Mouse (Mus musculus) heart, embryonic 11.5 days (tissue): ENCODE measurements around the gene Gpank1. TPM values are rescaled to one million over a fixed set of nuclear protein-coding genes. Genes with fewer than 3 reads are reported as not detected.

Experiments used
- ATAC-seq: fragments of 200-750 bp; cut with Nextera tagmentation; replicated peaks from 2 replicates; pipeline ENCODE4 v1.8.0; 2017; ENCODE audit warnings: moderate library complexity; ENCODE audit not compliant: insufficient number of reproducible peaks, low FRiP score, low TSS enrichment
- H3K27ac ChIP-seq: fragments of 300-500 bp; sonication (generic); 2 replicates; pipeline ENCODE4 v1.5.1; 2014; ENCODE audit warnings: mild to moderate bottlenecking, low read depth, low read length
- H3K27me3 ChIP-seq: fragments of 300-500 bp; sonication (generic); 2 replicates; pipeline ENCODE4 v1.6.1; 2014; ENCODE audit warnings: mild to moderate bottlenecking, low read length, mixed read lengths; ENCODE audit not compliant: control insufficient read depth, insufficient read depth
- H3K36me3 ChIP-seq: fragments of 300-500 bp; sonication (generic); 2 replicates; pipeline ENCODE4 v1.6.1; 2014; ENCODE audit warnings: mild to moderate bottlenecking, low read length, moderate library complexity, mixed read lengths; ENCODE audit not compliant: control insufficient read depth, insufficient read depth
- H3K4me1 ChIP-seq: fragments of 300-500 bp; sonication (generic); 2 replicates; pipeline ENCODE4 v1.6.1; 2014; ENCODE audit warnings: low read length; ENCODE audit not compliant: control insufficient read depth, insufficient read depth
- H3K4me2 ChIP-seq: fragments of 300-500 bp; sonication (generic); 2 replicates; pipeline ENCODE4 v1.6.1; 2014; ENCODE audit warnings: mild to moderate bottlenecking, moderate library complexity
- H3K4me3 ChIP-seq: fragments of 300-500 bp; sonication (generic); 2 replicates; pipeline ENCODE4 v1.5.1; 2014; ENCODE audit warnings: low read depth, low read length
- H3K9ac ChIP-seq: fragments of 300-500 bp; sonication (generic); 2 replicates; pipeline ENCODE4 v1.6.1; 2014; ENCODE audit warnings: mild to moderate bottlenecking, low read depth, low read length, moderate library complexity
- H3K9me3 ChIP-seq: fragments of 300-500 bp; sonication (generic); replicated peaks from 2 replicates; pipeline ENCODE4 v1.6.1; 2016; ENCODE audit warnings: low read length; ENCODE audit not compliant: control insufficient read depth
- WGBS: fragments of 180-500 bp; shearing (Covaris S2); extraction: QIAGEN DNeasy Blood & Tissue Kit; methylation state at CpG from one replicate; pipeline ENCODE4 v1.1.7; 2014; ENCODE audit not compliant: insufficient replicate concordance; 5-methylcytosine and 5-hydroxymethylcytosine counted together
- polyA plus RNA-seq: library from polyadenylated mRNA; unstranded; fragments of >200 nt; fragmentation: Nextera tagmentation; extraction: Ambion mirVana; gene quantifications from 2 replicates; pipeline ENCODE4 v1.2.1, GENCODE M21; 2014

Gene Gpank1
- polyA plus RNA-seq, 1 experiment from 2014 or later = 15.7 TPM

DNA sequence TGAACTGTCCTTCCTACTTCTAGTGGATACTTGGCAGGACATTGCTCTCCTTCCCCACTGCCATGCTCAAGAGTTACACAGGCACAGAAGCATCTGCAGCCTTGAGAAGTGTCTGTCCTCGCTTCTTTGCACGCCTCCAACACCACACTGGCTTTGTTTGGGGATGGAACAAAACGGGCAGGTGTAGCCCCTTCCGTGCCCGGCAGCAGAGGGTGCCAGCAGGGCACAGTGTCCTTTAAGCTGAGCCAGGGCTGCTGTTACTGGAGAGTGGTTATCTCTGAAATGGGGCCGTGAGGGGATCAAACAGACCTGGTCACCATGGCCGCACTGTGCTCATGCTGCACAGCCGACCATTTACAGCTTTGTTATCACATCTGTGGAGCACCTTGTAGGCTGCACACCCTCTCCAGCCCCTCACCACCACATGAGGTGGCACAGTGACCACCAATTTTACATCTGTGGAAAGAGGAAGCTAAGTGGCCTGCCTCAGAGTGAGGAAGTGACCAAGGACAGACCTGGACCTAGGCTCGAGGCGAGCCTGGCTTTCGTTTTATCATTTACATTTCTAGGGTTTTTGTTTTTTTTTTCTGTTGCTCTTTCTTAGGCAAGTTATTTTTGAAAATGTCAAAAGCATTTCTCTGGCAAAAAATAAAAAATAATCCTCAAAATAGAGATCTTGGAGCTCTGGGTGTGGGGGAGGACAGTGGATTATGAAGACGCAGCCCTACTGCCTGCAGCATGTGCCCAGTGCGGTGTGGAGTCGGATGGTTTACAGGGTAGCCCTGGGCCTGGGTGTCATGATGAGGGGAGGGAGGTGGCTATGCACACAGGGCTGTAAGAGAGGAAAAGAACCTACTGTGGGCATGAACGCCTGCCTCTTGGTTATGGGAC, 26.5 kb upstream of the Gpank1 start:
- peaks cover 12% of the 10 kb centered on the region for H3K4me1 ChIP-seq
- H3K4me3 ChIP-seq = no peak overlapping the region
- peaks cover 26% of the 10 kb centered on the region for H3K36me3 ChIP-seq
- ATAC-seq = no peak
- H3K9ac ChIP-seq = no peak overlapping the region
- no peaks in the 10 kb centered on the region for H3K27me3 ChIP-seq
- WGBS = 81% methylated on average over 15 of the region's 15 CpGs
- no peak overlapping the region for H3K4me2 ChIP-seq
- H3K9me3 ChIP-seq = no peaks in the 10 kb centered on the region
- no peak overlapping the region for H3K27ac ChIP-seq

DNA sequence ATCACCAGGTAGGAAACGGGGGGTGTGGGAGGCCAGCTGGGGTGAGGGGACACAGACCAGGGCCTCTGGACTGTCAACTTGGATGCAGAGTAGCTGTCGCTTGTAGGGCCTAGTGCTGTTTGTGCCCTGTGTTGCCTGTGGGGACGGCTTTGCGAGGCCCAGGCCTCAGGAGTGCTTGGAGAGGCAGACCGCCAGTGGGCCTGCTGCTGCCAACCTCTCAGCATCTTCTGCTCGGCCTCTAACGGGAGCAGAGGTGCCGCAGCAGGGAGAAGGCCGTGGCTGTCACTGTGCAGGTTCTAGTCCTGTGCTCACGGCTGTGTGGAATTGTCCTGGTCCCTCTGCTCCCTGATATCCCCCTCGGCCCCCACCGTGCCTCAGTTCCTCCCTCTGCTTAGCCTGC, 24.7 kb upstream of the Gpank1 start:
- Histone ChIP-seq H3K27me3 (no peaks in the 10 kb centered on the region), H3K36me3 (peaks cover 29% of the 10 kb centered on the region), H3K4me1 (peaks cover 3% of the 10 kb centered on the region; the same call in 1 of the 2 replicates), H3K4me3 (no peak overlapping the region), H3K9me3 (no peaks in the 10 kb centered on the region), H3K9ac (no peak overlapping the region), H3K27ac (no peak overlapping the region), H3K4me2 (no peak overlapping the region)
- WGBS = 80% methylated on average over 12 of the region's 12 CpGs
- no peak for ATAC-seq

- Histone ChIP-seq H3K4me3 (no peak overlapping the region), H3K36me3 (peaks cover 29% of the 10 kb centered on the region), H3K9ac (no peak overlapping the region), H3K27ac (no peak overlapping the region), H3K9me3 (no peaks in the 10 kb centered on the region), H3K27me3 (no peaks in the 10 kb centered on the region), H3K4me1 (peaks cover 4% of the 10 kb centered on the region; the same call in 1 of the 2 replicates), H3K4me2 (no peak overlapping the region)
- WGBS = 87% methylated on average over 12 of the region's 12 CpGs
- no peak for ATAC-seq
These were observed 24.0 kb upstream of the Gpank1 start for GRCm38 (mm10) chr17:35097164-35097655.

DNA sequence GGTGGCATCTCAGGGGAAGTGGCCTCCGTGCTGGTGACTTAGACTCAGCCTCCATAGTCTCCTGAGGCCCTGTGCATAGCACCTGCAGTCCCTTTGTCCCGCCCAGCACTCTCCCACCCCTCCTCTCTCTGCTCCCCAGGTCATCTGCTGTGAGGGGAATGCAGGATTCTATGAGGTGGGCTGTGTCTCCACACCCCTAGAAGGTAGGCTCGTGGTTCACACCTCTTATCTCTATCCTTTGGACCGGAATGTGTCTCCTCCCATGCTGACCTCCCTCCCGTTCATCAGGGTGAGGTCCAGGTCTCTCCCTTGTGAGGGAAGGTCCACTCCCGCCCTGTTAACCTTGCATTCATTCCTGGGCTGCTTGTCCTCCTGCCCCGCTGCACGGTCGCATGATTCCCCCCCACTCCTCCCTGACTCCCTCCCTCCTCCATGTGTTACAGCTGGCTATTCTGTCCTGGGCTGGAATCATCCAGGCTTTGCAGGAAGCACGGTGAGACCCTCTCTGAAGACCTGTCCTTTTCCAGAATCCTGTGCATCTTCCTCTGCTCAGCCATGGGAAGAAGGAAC, 21.0 kb upstream of the Gpank1 start:
- WGBS = 56% methylated on average over 10 of the region's 10 CpGs
- no peak overlapping the region for H3K4me3 ChIP-seq
- no peak overlapping the region for H3K4me2 ChIP-seq
- peaks cover 10% of the 10 kb centered on the region for H3K4me1 ChIP-seq
- H3K9ac ChIP-seq = no peak overlapping the region
- no peak overlapping the region for H3K27ac ChIP-seq
- no peaks in the 10 kb centered on the region for H3K9me3 ChIP-seq
- peaks cover 22% of the 10 kb centered on the region for H3K36me3 ChIP-seq
- no peak for ATAC-seq
- H3K27me3 ChIP-seq = no peaks in the 10 kb centered on the region

GRCm38 (mm10) chr17:35101161-35101560, 20.1 kb upstream of the Gpank1 start:
- 84% methylated on average over 11 of the region's 11 CpGs for WGBS
- H3K36me3 ChIP-seq = peaks cover 21% of the 10 kb centered on the region

GRCm38 (mm10) chr17:35102299-35102698, 19.0 kb upstream of the Gpank1 start:
- Histone ChIP-seq H3K9me3 (no peaks in the 10 kb centered on the region), H3K4me3 (no peak overlapping the region), H3K4me2 (no peak overlapping the region), H3K4me1 (peaks cover 10% of the 10 kb centered on the region), H3K36me3 (peaks cover 18% of the 10 kb centered on the region), H3K9ac (no peak overlapping the region), H3K27ac (no peak overlapping the region), H3K27me3 (no peaks in the 10 kb centered on the region)
- 71% methylated on average over 8 of the region's 8 CpGs for WGBS
- ATAC-seq = no peak

More at GRCm38 (mm10) chr17:35101161-35101560, 20.1 kb upstream of the Gpank1 start:
- H3K9ac ChIP-seq = no peak overlapping the region
- no peak overlapping the region for H3K4me2 ChIP-seq
- ATAC-seq = no peak
- peaks cover 10% of the 10 kb centered on the region for H3K4me1 ChIP-seq
- H3K27me3 ChIP-seq = no peaks in the 10 kb centered on the region
- H3K27ac ChIP-seq = no peak overlapping the region
- H3K9me3 ChIP-seq = no peaks in the 10 kb centered on the region
- no peak overlapping the region for H3K4me3 ChIP-seq

- Histone ChIP-seq H3K4me1 (peaks cover 10% of the 10 kb centered on the region), H3K4me2 (no peak overlapping the region), H3K9me3 (no peaks in the 10 kb centered on the region), H3K27me3 (no peaks in the 10 kb centered on the region), H3K36me3 (peaks cover 14% of the 10 kb centered on the region), H3K4me3 (no peak overlapping the region), H3K9ac (no peak overlapping the region), H3K27ac (no peak overlapping the region)
- WGBS = 60% methylated on average over 6 of the region's 6 CpGs
- ATAC-seq = no peak
These were observed 18.0 kb upstream of the Gpank1 start for GRCm38 (mm10) chr17:35103221-35103690.

DNA sequence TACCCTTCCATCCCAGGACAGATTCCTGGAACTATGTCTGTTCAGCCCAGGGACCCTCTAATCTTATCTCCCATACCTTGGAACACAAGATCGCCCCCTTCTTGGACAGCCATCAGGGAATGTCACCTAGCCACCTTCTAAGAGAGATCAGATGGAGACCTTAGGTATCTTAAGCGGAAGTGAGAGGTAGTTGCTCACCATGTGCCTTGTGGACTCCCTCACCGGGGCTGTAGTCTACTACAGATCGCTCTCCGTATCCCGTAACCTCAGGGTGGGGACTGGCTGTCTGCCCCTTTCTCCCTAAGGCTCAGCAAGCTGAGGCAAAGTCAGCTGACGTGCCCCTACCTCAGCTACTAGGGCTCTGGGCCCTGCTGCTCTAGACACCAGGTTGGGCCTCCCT, 17.2 kb upstream of the Gpank1 start:
- no peak overlapping the region for H3K27ac ChIP-seq

More for the DNA sequence above, 17.2 kb upstream of the Gpank1 start:
- H3K4me3 ChIP-seq = no peak overlapping the region
- no peaks in the 10 kb centered on the region for H3K9me3 ChIP-seq
- H3K36me3 ChIP-seq = peaks cover 13% of the 10 kb centered on the region
- no peak for ATAC-seq
- no peaks in the 10 kb centered on the region for H3K27me3 ChIP-seq
- peaks cover 10% of the 10 kb centered on the region for H3K4me1 ChIP-seq
- no peak overlapping the region for H3K9ac ChIP-seq
- WGBS = 79% methylated on average over 7 of the region's 7 CpGs
- no peak overlapping the region for H3K4me2 ChIP-seq
